Mouse (Mus musculus) induced T-regulatory cell, adult 2 months (primary cell): Measurements from ENCODE around the gene Hexim2.
A peak's percentile ranks its signal among the peaks of the same experiment; 100 is the strongest.

Source experiments
- DNase-seq: peaks from one replicate; pipeline ENCODE4 v3.0.0-alpha.2; 2012; ENCODE audit warnings: low read depth

The Hexim2 gene

GRCm38 (mm10) chr11:103173041-103173770, 41.0 kb downstream of the Hexim2 start:
- DNase-seq: peak; percentile 49

- peak; percentile 67 for DNase-seq
These were observed 41.6 kb downstream of the Hexim2 start for GRCm38 (mm10) chr11:103173771-103174344.

- no peak for DNase-seq
These were observed 42.2 kb downstream of the Hexim2 start for GRCm38 (mm10) chr11:103174411-103174832.

GRCm38 (mm10) chr11:103174891-103175391, 42.7 kb downstream of the Hexim2 start:
- peak; percentile 97 for DNase-seq

- peak; percentile 71 for DNase-seq
These were observed 43.6 kb downstream of the Hexim2 start for GRCm38 (mm10) chr11:103175688-103176442.

GRCm38 (mm10) chr11:103176510-103176909, 44.3 kb downstream of the Hexim2 start:
- peak; percentile 58 for DNase-seq

- DNase-seq: no peak
These were observed 45.0 kb downstream of the Hexim2 start for GRCm38 (mm10) chr11:103177216-103177615.

- peak; percentile 79 for DNase-seq
These were observed 45.7 kb downstream of the Hexim2 start for GRCm38 (mm10) chr11:103177815-103178485.

GRCm38 (mm10) chr11:103178748-103179147, 46.5 kb downstream of the Hexim2 start:
- peak; percentile 50 for DNase-seq

GRCm38 (mm10) chr11:103180426-103180825, 48.2 kb downstream of the Hexim2 start:
- DNase-seq: no peak

- no peak for DNase-seq
These were observed 49.1 kb downstream of the Hexim2 start for GRCm38 (mm10) chr11:103181349-103181748.

- DNase-seq: no peak
These were observed 49.7 kb downstream of the Hexim2 start for GRCm38 (mm10) chr11:103181911-103182310.

- peak; percentile 81 for DNase-seq
These were observed 52.7 kb downstream of the Hexim2 start for GRCm38 (mm10) chr11:103184891-103185290.
